8 mouse cellular contexts compared by ENCODE assay signal in genomic region chr17:80981721-80982411, GRCm38 (mm10). TPM values are rescaled to one million over a fixed set of nuclear protein-coding genes. Genes with fewer than 3 reads are reported as not detected.
DNase-seq lines count a peak whose midpoint lies in the region; ATAC-seq lines count a peak whose summit lies in the region.

No protein-coding gene starts in this region.

- peak; percentile 44 for ATAC-seq in hindbrain, embryonic 13.5 days (ENCODE audit: low FRiP score)
- ATAC-seq in stomach, embryonic 15.5 days (ENCODE audit: insufficient read depth, low FRiP score, low read depth): no peak

- WGBS in hindbrain, embryonic 13.5 days: 64% methylated on average over 12 of the region's 12 CpGs
- WGBS in stomach, embryonic 15.5 days: 41% methylated on average over 12 of the region's 12 CpGs

- H3K27me3 ChIP-seq in hindbrain, embryonic 13.5 days: no peaks in the 10 kb centered on the region
- H3K27me3 ChIP-seq in stomach, embryonic 15.5 days (replicated peaks): no peaks in the 10 kb centered on the region

- H3K4me2 ChIP-seq in hindbrain, embryonic 13.5 days: no peak overlapping the region
- no peak overlapping the region for H3K4me2 ChIP-seq in stomach, embryonic 15.5 days

- H3K4me3 ChIP-seq in hindbrain, embryonic 13.5 days: no peak overlapping the region
- no peak overlapping the region for H3K4me3 ChIP-seq in stomach, embryonic 15.5 days (replicated peaks)

- no peaks in the 10 kb centered on the region for H3K9me3 ChIP-seq in hindbrain, embryonic 13.5 days
- H3K9me3 ChIP-seq in stomach, embryonic 15.5 days: no peaks in the 10 kb centered on the region

- peak overlapping the region; percentile 46; the same call in 1 of the 2 replicates for H3K9ac ChIP-seq in hindbrain, embryonic 13.5 days
- H3K9ac ChIP-seq in stomach, embryonic 15.5 days: no peak overlapping the region

- peaks cover 24% of the 10 kb centered on the region for H3K4me1 ChIP-seq in hindbrain, embryonic 13.5 days (replicated peaks)
- H3K4me1 ChIP-seq in stomach, embryonic 15.5 days: no peaks in the 10 kb centered on the region

- H3K27ac ChIP-seq in hindbrain, embryonic 13.5 days: peak overlapping the region; percentile 76
- peak overlapping the region; percentile 22; the same call in 1 of the 2 replicates for H3K27ac ChIP-seq in stomach, embryonic 15.5 days

- H3K36me3 ChIP-seq in hindbrain, embryonic 13.5 days: no peaks in the 10 kb centered on the region
- no peaks in the 10 kb centered on the region for H3K36me3 ChIP-seq in stomach, embryonic 15.5 days

- peak; percentile 40 for DNase-seq in adrenal gland, adult 2 months
- DNase-seq in adrenal gland, adult 18-20 months (ENCODE audit: low spot score in 2 of 2): no peak
- DNase-seq in right cerebral cortex, adult 2 months (ENCODE audit: low spot score in 2 of 2): peak; percentile 20 to 35
- no peak for DNase-seq in right cerebral cortex, postnatal 4 days
- DNase-seq in thymus, postnatal 36 days: no peak
- DNase-seq in kidney, adult 9 months: no peak

RNA-seq across cellular contexts. Expression of gene Tmem178, which starts 37.4 kb away (rescaled TPM):
- 10 to 100 TPM in 1 of 2 experiments, 1 to 10 TPM in 1; 7.9 to 13.2 TPM for total RNA-seq in adrenal gland, adult 2 months (2021)
- 8.8 TPM in 2 replicates for polyA plus RNA-seq in adrenal gland, adult 2 months (2012; rRNA removed)
- total RNA-seq in adrenal gland, adult 18-20 months (2021): 10 to 100 TPM; 14.7 to 45.1 TPM
- 31.8 and 35.4 TPM in 2 replicates for polyA plus RNA-seq in hindbrain, embryonic 13.5 days (2015; fragmentation: Nextera tagmentation; extraction: Ambion mirVana)
- polyA plus RNA-seq in stomach, embryonic 15.5 days (2015; fragmentation: Nextera tagmentation; extraction: Ambion mirVana): 3.5 and 4.2 TPM in 2 replicates

Comparison
In these comparisons a context has a peak if more than half of its experiments do, and no peak if none do; other contexts are left out.
1. DNase-seq: peak in adrenal gland, adult 2 months (single experiment) and right cerebral cortex, adult 2 months (2 of 2); none in adrenal gland, adult 18-20 months (0 of 2), right cerebral cortex, postnatal 4 days (single experiment), thymus, postnatal 36 days (0 of 2) and kidney, adult 9 months (single experiment).